Mouse (Mus musculus): ENCODE measurements around the gene Stk40. TPM values are rescaled to one million over a fixed set of nuclear protein-coding genes. Genes with fewer than 3 reads are reported as not detected.

The Stk40 gene
- polyA plus RNA-seq, 1 experiment: not detected

- 38% methylated on average over 8 of the region's 8 CpGs for WGBS
- Histone ChIP-seq H3K4me3 (ENCODE audit: insufficient read depth, low read depth, low read length) (no peak overlapping the region), H3K4me1 (ENCODE audit: control insufficient read depth, insufficient read depth, low read length) (peaks cover 40% of the 10 kb centered on the region), H3K27ac (ENCODE audit: insufficient read depth, low read depth, low read length) (peak overlapping the region; percentile 62; the same call in 1 of the 2 replicates)
- TF ChIP-seq POLR2A (IDR thresholded peaks at IDR 0.05; ENCODE audit: insufficient read depth, low read depth, low read length) (no peak), CTCF (IDR thresholded peaks at IDR 0.05; ENCODE audit: insufficient read depth, low read depth, low read length) (no peak)
Observed at GRCm38 (mm10) chr4:126108061-126108740, 4.4 kb downstream of the Stk40 start.

- Histone ChIP-seq H3K4me3 (ENCODE audit: insufficient read depth, low read depth, low read length) (no peak overlapping the region), H3K27ac (ENCODE audit: insufficient read depth, low read depth, low read length) (peak overlapping the region; percentile 95), H3K4me1 (ENCODE audit: control insufficient read depth, insufficient read depth, low read length) (peaks cover 43% of the 10 kb centered on the region)
- TF ChIP-seq CTCF (IDR thresholded peaks at IDR 0.05; ENCODE audit: insufficient read depth, low read depth, low read length) (no peak), POLR2A (IDR thresholded peaks at IDR 0.05; ENCODE audit: insufficient read depth, low read depth, low read length) (no peak)
- 35% methylated on average over 10 of the region's 10 CpGs for WGBS
Observed at GRCm38 (mm10) chr4:126109613-126110373, 6.0 kb downstream of the Stk40 start.

- H3K4me1 ChIP-seq (ENCODE audit: control insufficient read depth, insufficient read depth, low read length): peaks cover 46% of the 10 kb centered on the region
- H3K27ac ChIP-seq (ENCODE audit: insufficient read depth, low read depth, low read length): peak overlapping the region; percentile 95
- TF ChIP-seq POLR2A (IDR thresholded peaks at IDR 0.05; ENCODE audit: insufficient read depth, low read depth, low read length) (0 out of 2 replicates have a peak, but pooled peaks have one; percentile 19), CTCF (IDR thresholded peaks at IDR 0.05; ENCODE audit: insufficient read depth, low read depth, low read length) (peak; percentile 9; the same call in 1 of the 2 replicates)
- no peak overlapping the region for H3K4me3 ChIP-seq (ENCODE audit: insufficient read depth, low read depth, low read length)
- 2% methylated on average over 12 of the region's 12 CpGs for WGBS
Observed at GRCm38 (mm10) chr4:126110374-126111152, 6.8 kb downstream of the Stk40 start.

GRCm38 (mm10) chr4:126111153-126111549 is 7.4 kb downstream of the Stk40 start:
- no peak for TF ChIP-seq POLR2A (IDR thresholded peaks at IDR 0.05; ENCODE audit: insufficient read depth, low read depth, low read length)
- no peak for TF ChIP-seq CTCF (IDR thresholded peaks at IDR 0.05; ENCODE audit: insufficient read depth, low read depth, low read length)
- H3K27ac ChIP-seq (ENCODE audit: insufficient read depth, low read depth, low read length): peak overlapping the region; percentile 95
- 18% methylated on average over 7 of the region's 7 CpGs for WGBS
- H3K4me3 ChIP-seq (ENCODE audit: insufficient read depth, low read depth, low read length): no peak overlapping the region
- peaks cover 50% of the 10 kb centered on the region for H3K4me1 ChIP-seq (ENCODE audit: control insufficient read depth, insufficient read depth, low read length)

- H3K27ac ChIP-seq (ENCODE audit: insufficient read depth, low read depth, low read length): no peak overlapping the region
- WGBS: 27% methylated on average over 4 of the region's 4 CpGs
- peaks cover 46% of the 10 kb centered on the region for H3K4me1 ChIP-seq (ENCODE audit: control insufficient read depth, insufficient read depth, low read length)
- TF ChIP-seq POLR2A (IDR thresholded peaks at IDR 0.05; ENCODE audit: insufficient read depth, low read depth, low read length) (no peak), CTCF (IDR thresholded peaks at IDR 0.05; ENCODE audit: insufficient read depth, low read depth, low read length) (no peak)
- H3K4me3 ChIP-seq (ENCODE audit: insufficient read depth, low read depth, low read length): no peak overlapping the region
Observed at GRCm38 (mm10) chr4:126113243-126113642, 9.5 kb downstream of the Stk40 start.

GRCm38 (mm10) chr4:126113943-126114342 is 10.2 kb downstream of the Stk40 start:
- 19% methylated on average over 6 of the region's 6 CpGs for WGBS
- no peak overlapping the region for H3K4me3 ChIP-seq (ENCODE audit: insufficient read depth, low read depth, low read length)
- peaks cover 48% of the 10 kb centered on the region for H3K4me1 ChIP-seq (ENCODE audit: control insufficient read depth, insufficient read depth, low read length)
- H3K27ac ChIP-seq (ENCODE audit: insufficient read depth, low read depth, low read length): 0 out of 2 replicates have a peak overlapping the region, but pooled peaks have one; percentile 16
- TF ChIP-seq CTCF (IDR thresholded peaks at IDR 0.05; ENCODE audit: insufficient read depth, low read depth, low read length) (peak; percentile 29; the same call in 1 of the 2 replicates), POLR2A (IDR thresholded peaks at IDR 0.05; ENCODE audit: insufficient read depth, low read depth, low read length) (no peak)

- Histone ChIP-seq H3K27ac (ENCODE audit: insufficient read depth, low read depth, low read length) (no peak overlapping the region), H3K4me1 (ENCODE audit: control insufficient read depth, insufficient read depth, low read length) (peaks cover 39% of the 10 kb centered on the region)
- 88% methylated on average over 9 of the region's 9 CpGs for WGBS
Observed at GRCm38 (mm10) chr4:126115411-126115810, 11.7 kb downstream of the Stk40 start.

GRCm38 (mm10) chr4:126115871-126116521 is 12.2 kb downstream of the Stk40 start:
- Histone ChIP-seq H3K27ac (ENCODE audit: insufficient read depth, low read depth, low read length) (no peak overlapping the region), H3K4me1 (ENCODE audit: control insufficient read depth, insufficient read depth, low read length) (peaks cover 35% of the 10 kb centered on the region), H3K4me3 (ENCODE audit: insufficient read depth, low read depth, low read length) (no peak overlapping the region)
- 67% methylated on average over 6 of the region's 6 CpGs for WGBS
- TF ChIP-seq CTCF (IDR thresholded peaks at IDR 0.05; ENCODE audit: insufficient read depth, low read depth, low read length): no peak
- TF ChIP-seq POLR2A (IDR thresholded peaks at IDR 0.05; ENCODE audit: insufficient read depth, low read depth, low read length): no peak

More at GRCm38 (mm10) chr4:126115411-126115810, 11.7 kb downstream of the Stk40 start:
- H3K4me3 ChIP-seq (ENCODE audit: insufficient read depth, low read depth, low read length): no peak overlapping the region
- TF ChIP-seq POLR2A (IDR thresholded peaks at IDR 0.05; ENCODE audit: insufficient read depth, low read depth, low read length): no peak
- TF ChIP-seq CTCF (IDR thresholded peaks at IDR 0.05; ENCODE audit: insufficient read depth, low read depth, low read length): no peak

Measured in olfactory bulb, adult 2 months (tissue).